Mouse (Mus musculus) brain, embryonic 14.5 days (tissue): ENCODE data around the gene Onecut1.

Experiments
- CTCF ChIP-seq: fragments of 200-500 bp; IDR thresholded peaks from 2 replicates; pipeline ENCODE4 v1.5.1; 2012; ENCODE audit warnings: inconsistent platforms, mild to moderate bottlenecking, moderate library complexity, borderline replicate concordance; ENCODE audit not compliant: insufficient read depth, insufficient read length; ENCODE audit errors: extremely low read depth
- POLR2A ChIP-seq: fragments of 200-500 bp; IDR thresholded peaks from 2 replicates; pipeline ENCODE4 v1.6.1; 2012; ENCODE audit warnings: mild to moderate bottlenecking, inconsistent platforms, borderline replicate concordance; ENCODE audit not compliant: poor library complexity, insufficient read depth, insufficient read length, severe bottlenecking; ENCODE audit errors: extremely low read depth

- TF ChIP-seq CTCF = no peak
- TF ChIP-seq POLR2A = no peak
Observed at GRCm38 (mm10) chr9:74854073-74854591, 7.6 kb upstream of the Onecut1 start.
